Mouse (Mus musculus): ENCODE data around the gene Gtf2ird2. TPM values are rescaled to one million over a fixed set of nuclear protein-coding genes. Genes with fewer than 3 reads are reported as not detected.

Gene Gtf2ird2
- polyA plus RNA-seq, 1 experiment from 2014 or later: 11.4 TPM

- peaks cover 91% of the 10 kb centered on the region for H3K36me3 ChIP-seq
- no peak overlapping the region for H3K4me3 ChIP-seq
- H3K4me2 ChIP-seq (replicated peaks): no peak overlapping the region
- no peaks in the 10 kb centered on the region for H3K9me3 ChIP-seq
- WGBS: 73% methylated on average over 11 of the region's 11 CpGs
- H3K27me3 ChIP-seq: no peaks in the 10 kb centered on the region
- H3K27ac ChIP-seq: no peak overlapping the region
- no peaks in the 10 kb centered on the region for H3K4me1 ChIP-seq
- H3K9ac ChIP-seq: no peak overlapping the region
- no peak for ATAC-seq (ENCODE audit: insufficient number of reproducible peaks, insufficient read depth, low FRiP score, low TSS enrichment)
Measured at GRCm38 (mm10) chr5:134272761-134273160, 88.9 kb downstream of the Gtf2ird2 start.

DNA sequence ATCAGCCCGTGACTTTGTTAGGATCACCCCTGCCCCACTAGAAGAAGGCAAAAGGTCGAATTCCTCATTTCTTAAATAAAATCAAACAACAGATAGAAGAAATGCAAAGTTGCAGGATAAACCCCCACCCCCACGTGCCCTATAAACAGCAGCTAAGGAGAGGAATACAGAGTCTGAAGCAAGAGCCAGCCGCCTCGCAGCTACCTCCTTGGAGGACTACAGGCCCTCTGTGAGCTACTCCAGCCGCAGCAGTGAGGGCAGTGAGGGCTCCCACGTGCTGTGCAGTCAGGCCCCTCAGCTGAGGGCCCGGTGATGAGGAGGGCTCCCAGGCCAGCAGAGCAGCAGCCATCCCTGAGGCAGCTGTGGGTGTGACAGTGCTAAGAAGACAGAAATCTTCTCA lies 89.9 kb downstream of the Gtf2ird2 start:
- 88% methylated on average over 8 of the region's 8 CpGs for WGBS
- peaks cover 91% of the 10 kb centered on the region for H3K36me3 ChIP-seq

More for the DNA sequence above, 89.9 kb downstream of the Gtf2ird2 start:
- H3K27ac ChIP-seq: no peak overlapping the region
- H3K4me1 ChIP-seq: no peaks in the 10 kb centered on the region
- ATAC-seq (ENCODE audit: insufficient number of reproducible peaks, insufficient read depth, low FRiP score, low TSS enrichment): no peak
- no peak overlapping the region for H3K4me3 ChIP-seq
- no peaks in the 10 kb centered on the region for H3K9me3 ChIP-seq
- H3K27me3 ChIP-seq: no peaks in the 10 kb centered on the region
- no peak overlapping the region for H3K9ac ChIP-seq
- H3K4me2 ChIP-seq (replicated peaks): no peak overlapping the region

Other genes starting within 250 kb of the Gtf2ird2 start
- gene Castor2, start 84.3 kb upstream of the Gtf2ird2 start, polyA plus RNA-seq (2016; fragmentation: Nextera tagmentation; extraction: Ambion mirVana): 9.4 and 11.5 TPM in 2 replicates
- 36.6 and 38.0 TPM in 2 replicates for gene Rcc1l, start 7.2 kb upstream of the Gtf2ird2 start, polyA plus RNA-seq (2016; fragmentation: Nextera tagmentation; extraction: Ambion mirVana)
- 2.2 and 2.3 TPM in 2 replicates for gene Ncf1, start 45.6 kb downstream of the Gtf2ird2 start, polyA plus RNA-seq (2016; fragmentation: Nextera tagmentation; extraction: Ambion mirVana)
- gene Gtf2i, start 130.7 kb downstream of the Gtf2ird2 start, polyA plus RNA-seq (2016; fragmentation: Nextera tagmentation; extraction: Ambion mirVana): 227 and 232 TPM in 2 replicates